Mouse (Mus musculus) bone marrow, adult 2 months (tissue): ENCODE results near the gene P2rx5. TPM values are rescaled to one million over a fixed set of nuclear protein-coding genes. Genes with fewer than 3 reads are reported as not detected.

Source experiments
- H3K27ac ChIP-seq: fragments of 200-500 bp; 2 replicates; pipeline ENCODE4 v1.5.1; 2012; ENCODE audit warnings: low read depth, mild to moderate bottlenecking, control low read depth, inconsistent platforms, low read length; ENCODE audit not compliant: control insufficient read depth, poor library complexity, insufficient read depth
- H3K4me1 ChIP-seq: fragments of 200-500 bp; 2 replicates; pipeline ENCODE4 v1.6.1; 2011; ENCODE audit warnings: low read length; ENCODE audit not compliant: control insufficient read depth, insufficient read depth
- H3K4me3 ChIP-seq: fragments of 200-500 bp; replicated peaks from 2 replicates; pipeline ENCODE3; 2011; ENCODE audit warnings: mild to moderate bottlenecking, low read depth, low read length, control low read depth; ENCODE audit not compliant: control insufficient read depth
- CTCF ChIP-seq: fragments of 200-500 bp; IDR thresholded peaks from 2 replicates; pipeline ENCODE4 v1.5.1; 2011; ENCODE audit warnings: low read length, control low read depth; ENCODE audit not compliant: control insufficient read depth, insufficient read depth
- POLR2A ChIP-seq: fragments of 200-500 bp; IDR thresholded peaks from 2 replicates; pipeline ENCODE4 v1.6.1; 2011; ENCODE audit warnings: low read depth, mild to moderate bottlenecking, control low read depth, low read length, borderline replicate concordance; ENCODE audit not compliant: control insufficient read depth
- WGBS: fragments of 180-500 bp; shearing (Covaris S2); methylation state at CpG from one replicate; pipeline ENCODE4 v1.1.7; 2018; 5-methylcytosine and 5-hydroxymethylcytosine counted together
- polyA plus RNA-seq: library from polyadenylated mRNA; stranded (reverse); fragments of >200 nt; gene quantifications from 2 replicates; pipeline ENCODE4 v1.2.4, GENCODE M21; 2011; ENCODE audit warnings: low replicate concordance; ENCODE audit not compliant: missing spikeins, insufficient read depth, insufficient read length

Gene P2rx5
- polyA plus RNA-seq, 1 experiment = 0.85 TPM

DNA sequence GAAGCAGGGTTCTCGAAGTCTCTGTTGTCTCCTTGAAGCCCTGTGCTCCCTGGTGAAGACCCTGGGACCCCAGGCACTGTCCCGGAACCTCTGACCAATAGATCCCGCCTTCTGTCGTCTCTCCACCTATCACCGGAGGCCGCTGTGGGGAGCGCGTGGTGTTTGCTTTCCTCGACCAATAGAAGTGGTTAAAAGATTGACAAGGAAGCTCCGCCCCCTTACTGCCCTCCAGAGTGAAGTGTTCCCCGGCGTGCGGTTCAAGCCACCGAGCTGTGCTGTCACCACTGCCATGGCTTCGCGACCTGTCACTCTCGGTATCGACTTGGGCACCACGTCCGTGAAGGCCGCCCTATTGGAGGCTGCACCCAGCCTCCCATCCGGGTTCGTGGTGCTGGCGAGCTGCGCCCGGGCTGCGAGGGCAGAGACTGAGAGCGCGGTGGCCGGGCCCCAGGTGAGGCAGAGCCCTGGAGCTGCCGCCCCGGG, 39.0 kb downstream of the P2rx5 start, which contains the start of gene Shpk:
Shpk (plus strand) TSS at position 231 of the 483 bp plus-strand sequence.
- peak within 1 kb of the TSS; percentile 92 for H3K4me3 ChIP-seq
- H3K27ac ChIP-seq = peak within 1 kb of the TSS; percentile 51
- WGBS = under 1% methylated on average over 32 of the region's 32 CpGs
- no peaks in the 10 kb centered on the region for H3K4me1 ChIP-seq
- peak; percentile 77; the same call in 1 of the 2 replicates for TF ChIP-seq POLR2A
- TF ChIP-seq CTCF = no peak

DNA sequence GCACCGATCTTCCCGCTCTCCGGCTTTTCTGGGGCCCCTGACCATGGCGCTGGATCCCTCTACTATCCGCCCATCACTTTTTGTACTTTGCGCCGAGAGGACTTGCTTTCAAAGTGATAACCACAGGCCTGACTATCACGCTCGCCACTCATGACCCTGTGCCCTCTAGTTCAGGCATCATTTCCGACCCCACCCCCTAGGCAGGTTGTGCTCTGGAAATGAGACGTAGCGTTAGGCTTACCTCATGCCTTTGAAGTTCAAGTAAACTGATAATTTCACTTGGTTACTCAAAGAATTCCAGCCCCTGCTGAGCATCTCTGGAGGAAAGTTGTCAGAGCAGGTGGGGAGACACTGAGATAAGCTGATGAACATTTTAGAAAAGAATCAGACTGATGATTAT, 39.7 kb downstream of the P2rx5 start:
- Histone ChIP-seq H3K4me1 (no peaks in the 10 kb centered on the region), H3K27ac (no peak overlapping the region), H3K4me3 (peak overlapping the region; percentile 92)
- TF ChIP-seq CTCF (no peak), POLR2A (no peak)
- 1% methylated on average over 12 of the region's 12 CpGs for WGBS

DNA sequence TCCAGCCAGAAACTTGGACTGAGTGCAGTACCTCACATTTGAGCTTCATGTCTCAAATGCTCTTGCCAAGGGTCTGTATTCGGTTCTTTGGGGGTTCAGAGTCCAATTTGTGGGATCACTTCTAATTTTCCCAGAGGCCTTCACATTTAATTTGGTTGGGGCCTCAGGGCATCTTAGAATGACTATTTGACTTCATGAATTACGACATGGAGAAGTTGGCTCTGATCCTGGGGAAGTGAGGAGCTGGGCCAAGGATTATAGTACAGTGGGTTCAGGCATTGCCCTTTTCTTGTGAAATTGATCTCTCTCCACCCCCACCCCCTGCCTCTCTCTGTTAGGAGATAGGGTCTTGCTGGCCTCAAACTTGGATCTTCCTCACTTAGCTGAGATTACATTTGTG, 40.8 kb downstream of the P2rx5 start:
- whole genome bisulfite sequencing = 69% methylated on average over 2 of the region's 2 CpGs
- no peak overlapping the region for H3K4me3 ChIP-seq
- no peaks in the 10 kb centered on the region for H3K4me1 ChIP-seq
- no peak overlapping the region for H3K27ac ChIP-seq
- TF ChIP-seq CTCF (no peak), POLR2A (no peak)

DNA sequence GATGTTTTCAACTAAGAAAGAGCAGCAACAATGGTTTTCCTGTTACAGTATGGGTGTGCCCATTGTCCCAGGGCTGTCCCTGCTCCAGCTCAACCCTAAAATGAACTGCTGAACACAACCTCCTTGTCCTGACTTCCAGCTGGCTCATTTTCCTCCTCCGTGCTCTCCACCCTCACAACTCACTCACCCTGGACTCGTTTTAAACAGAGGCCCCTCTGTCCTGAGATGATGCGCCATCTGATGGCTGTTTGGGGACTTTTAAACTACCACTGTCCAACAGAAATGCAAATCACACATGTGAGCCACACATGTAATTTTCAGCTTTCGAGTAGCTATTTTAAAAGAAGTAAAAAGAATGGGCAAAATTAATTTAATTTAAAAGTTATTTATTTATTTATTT, 41.4 kb downstream of the P2rx5 start:
- Histone ChIP-seq H3K4me1 (no peaks in the 10 kb centered on the region), H3K4me3 (no peak overlapping the region), H3K27ac (no peak overlapping the region)
- WGBS = 52% methylated on average over 4 of the region's 4 CpGs
- TF ChIP-seq CTCF = no peak; the same call in 1 of the 2 replicates

DNA sequence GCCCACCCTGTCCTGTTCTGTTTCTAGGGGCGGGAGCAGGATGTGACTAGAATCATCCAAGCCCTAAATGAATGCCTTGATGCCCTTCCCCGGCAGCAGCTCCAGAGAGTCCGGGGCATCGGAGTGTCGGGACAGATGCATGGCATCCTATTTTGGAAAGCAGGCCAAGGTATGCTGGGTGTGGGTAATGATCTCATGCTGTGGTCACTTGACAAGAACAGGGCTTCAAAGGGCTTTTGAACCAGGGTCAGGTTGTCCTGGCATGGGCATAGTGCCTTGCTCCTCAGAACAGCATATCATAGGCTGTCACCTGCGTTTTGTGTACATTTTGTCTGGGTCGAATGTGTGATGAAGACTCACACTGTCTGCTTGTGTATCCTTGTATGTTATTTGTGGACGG, 43.7 kb downstream of the P2rx5 start:
- H3K27ac ChIP-seq = no peak overlapping the region
- TF ChIP-seq POLR2A = no peak
- TF ChIP-seq CTCF = no peak
- H3K4me1 ChIP-seq = no peaks in the 10 kb centered on the region
- WGBS = 86% methylated on average over 8 of the region's 8 CpGs
- no peak overlapping the region for H3K4me3 ChIP-seq

DNA sequence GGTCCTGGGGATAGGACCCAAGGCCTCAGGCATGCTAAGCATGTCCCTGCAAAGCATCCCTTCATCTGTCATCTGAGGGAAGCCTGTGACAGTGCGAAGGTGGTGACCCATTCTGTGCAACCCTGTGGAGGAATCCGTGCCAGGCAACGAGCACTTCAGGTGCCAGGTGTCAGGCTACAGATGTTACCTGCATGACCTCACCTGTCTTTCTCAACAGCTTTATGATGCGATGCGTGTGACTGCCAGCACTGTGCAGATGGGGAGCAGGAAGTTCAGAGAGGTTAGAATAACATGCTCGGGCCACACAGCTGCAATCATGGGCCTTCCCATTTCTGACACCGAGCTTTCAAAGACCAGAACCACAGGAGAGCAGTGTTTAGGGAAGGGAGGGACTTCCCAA, 45.0 kb downstream of the P2rx5 start:
- H3K4me3 ChIP-seq = no peak overlapping the region
- 76% methylated on average over 7 of the region's 7 CpGs for WGBS
- no peak overlapping the region for H3K27ac ChIP-seq
- TF ChIP-seq CTCF (no peak), POLR2A (no peak)
- H3K4me1 ChIP-seq = no peaks in the 10 kb centered on the region

DNA sequence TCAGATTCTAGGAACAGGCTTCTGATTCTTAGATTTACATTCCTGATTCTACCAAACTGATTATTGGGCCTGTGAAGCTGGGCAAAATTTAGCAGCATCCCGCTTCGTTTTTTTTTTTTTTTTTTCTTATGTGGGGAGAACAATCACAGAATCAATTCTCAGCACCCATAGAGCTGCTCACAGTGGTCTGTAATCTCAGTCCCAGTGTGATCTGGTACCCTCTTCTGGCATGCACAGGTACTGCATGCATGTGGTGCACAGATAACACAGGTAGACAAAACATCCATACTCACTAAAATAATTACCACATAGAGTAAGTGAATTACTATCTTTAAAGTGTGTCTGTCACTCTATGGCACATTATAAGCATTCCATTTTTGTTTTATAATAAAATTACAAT, 47.4 kb downstream of the P2rx5 start:
- 75% methylated on average over 2 of the region's 2 CpGs for WGBS
- TF ChIP-seq POLR2A (no peak), CTCF (no peak)
- Histone ChIP-seq H3K27ac (no peak overlapping the region), H3K4me1 (no peaks in the 10 kb centered on the region), H3K4me3 (no peak overlapping the region)

DNA sequence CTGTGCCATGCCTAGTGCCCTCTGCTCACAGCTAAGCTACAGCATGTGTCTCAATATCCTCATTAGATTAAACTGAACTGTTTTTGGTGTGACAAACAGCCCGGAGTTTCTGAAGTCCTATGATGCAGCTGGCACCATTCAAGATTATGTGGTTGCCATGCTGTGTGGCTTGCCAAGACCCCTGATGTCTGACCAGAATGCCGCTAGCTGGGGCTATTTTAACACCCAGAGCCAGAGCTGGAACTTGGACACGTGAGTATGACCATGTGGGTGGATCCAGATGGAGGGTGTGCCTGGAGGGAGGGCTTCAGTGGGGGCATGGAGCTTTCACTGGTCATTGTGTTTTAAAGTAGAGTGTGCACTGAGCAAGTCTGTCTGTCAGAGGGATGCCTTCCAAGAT, 53.7 kb downstream of the P2rx5 start:
- H3K4me1 ChIP-seq = no peaks in the 10 kb centered on the region; the same call in 1 of the 2 replicates
- H3K4me3 ChIP-seq = no peak overlapping the region
- no peak overlapping the region for H3K27ac ChIP-seq
- WGBS = 81% methylated on average over 3 of the region's 3 CpGs
- TF ChIP-seq POLR2A = no peak
- no peak for TF ChIP-seq CTCF

DNA sequence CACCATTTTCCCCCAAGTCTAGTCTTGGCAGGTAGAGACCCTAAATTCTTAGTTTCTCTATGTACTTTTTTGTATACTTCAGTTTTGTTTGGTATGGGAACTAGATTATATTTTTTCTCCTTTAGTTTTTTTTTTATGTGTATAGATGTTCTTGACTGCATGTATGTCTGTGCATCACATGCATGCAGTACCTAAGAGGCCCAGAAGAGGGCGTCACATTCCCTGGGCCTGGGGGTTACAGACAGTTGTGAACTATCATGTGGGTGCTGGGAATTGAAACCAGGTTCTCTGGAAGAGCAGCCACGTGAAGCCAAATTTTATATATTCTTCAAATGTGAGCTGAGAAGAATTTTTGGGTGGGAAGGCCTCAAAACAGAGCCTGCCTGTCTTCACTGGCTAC, 59.5 kb downstream of the P2rx5 start:
- H3K27ac ChIP-seq = no peak overlapping the region
- no peaks in the 10 kb centered on the region; the same call in 1 of the 2 replicates for H3K4me1 ChIP-seq
- peak; percentile 7; the same call in 1 of the 2 replicates for TF ChIP-seq CTCF
- no peak for TF ChIP-seq POLR2A
- 69% methylated on average over 2 of the region's 2 CpGs for WGBS
- H3K4me3 ChIP-seq = no peak overlapping the region
